Mouse (Mus musculus) ES-E14 (cell line): ENCODE measurements around the gene Rab1a. TPM values are rescaled to one million over a fixed set of nuclear protein-coding genes. Genes with fewer than 3 reads are reported as not detected.

Experiments
- DNase-seq: peaks from one replicate; pipeline ENCODE4 v3.0.0-alpha.2; 2013; ENCODE audit warnings: low read depth, low spot score
- H3K27ac ChIP-seq: 2 replicates; pipeline ENCODE4 v1.5.1; 2012; ENCODE audit warnings: low read depth, mild to moderate bottlenecking, low read length, moderate library complexity, mixed read lengths; ENCODE audit not compliant: poor library complexity, insufficient read depth, severe bottlenecking
- H3K36me3 ChIP-seq: 2 replicates; pipeline ENCODE4 v1.6.1; 2012; ENCODE audit warnings: mild to moderate bottlenecking, low read length, moderate library complexity, mixed read lengths; ENCODE audit not compliant: control insufficient read depth, poor library complexity, insufficient read depth, severe bottlenecking
- H3K4me1 ChIP-seq, 2 experiments: fragments of 150-350 bp in 1 of 2; sonication (generic) in 1 of 2; 2 replicates each; pipeline ENCODE4 v1.6.1; 2012; ENCODE audit warnings: low read length in 2 of 2, mild to moderate bottlenecking in 1 of 2, mixed read lengths in 1 of 2; ENCODE audit not compliant: control insufficient read depth in 2 of 2, insufficient read depth in 2 of 2, poor library complexity in 1 of 2
- H3K4me3 ChIP-seq, 2 experiments: fragments of 150-350 bp in 1 of 2; sonication (generic) in 1 of 2; 2 replicates each; pipeline ENCODE4 v1.5.1; 2012; ENCODE audit warnings: low read length in 2 of 2, low read depth in 1 of 2, mild to moderate bottlenecking in 1 of 2, mixed read lengths in 1 of 2; ENCODE audit not compliant: insufficient read depth in 1 of 2, poor library complexity in 1 of 2, severe bottlenecking in 1 of 2
- H3K9ac ChIP-seq: 2 replicates; pipeline ENCODE4 v1.6.1; 2012; ENCODE audit warnings: low read depth, mild to moderate bottlenecking, low read length, mixed read lengths; ENCODE audit not compliant: poor library complexity, insufficient read depth, severe bottlenecking
- H3K9me3 ChIP-seq: fragments of 150-350 bp; sonication (generic); 2 replicates; pipeline ENCODE4 v1.6.1; 2012; ENCODE audit warnings: low read depth, mild to moderate bottlenecking, low read length; ENCODE audit not compliant: control insufficient read depth, insufficient read depth
- CHD2 ChIP-seq: IDR thresholded peaks from 2 replicates; pipeline ENCODE4 v1.6.1; 2014; ENCODE audit warnings: mild to moderate bottlenecking, low read depth, low read length, inconsistent platforms
- HCFC1 ChIP-seq: IDR thresholded peaks from 2 replicates; pipeline ENCODE4 v1.6.1; 2012; ENCODE audit warnings: low read length, inconsistent platforms, borderline replicate concordance; ENCODE audit not compliant: insufficient read depth
- MAFK ChIP-seq: IDR thresholded peaks from 2 replicates; pipeline ENCODE4 v1.6.1; 2014; ENCODE audit warnings: mild to moderate bottlenecking, low read depth, low read length, inconsistent platforms; ENCODE audit not compliant: insufficient read depth
- ZC3H11A ChIP-seq: IDR thresholded peaks from 2 replicates; pipeline ENCODE4 v1.6.1; 2012; ENCODE audit warnings: low read depth, mild to moderate bottlenecking, inconsistent platforms, low read length, borderline replicate concordance
- ZNF384 ChIP-seq: IDR thresholded peaks from 2 replicates; pipeline ENCODE4 v1.6.1; 2012; ENCODE audit warnings: low read depth, low read length, inconsistent platforms
- in situ Hi-C, 2 experiments: fragments of 600-800 bp; cut with MboI; formaldehyde crosslinking; loops; one replicate each; pipeline ENCODE4 v1.15.1; 2025; ENCODE audit warnings: low sequenced_read_pairs in 2 of 2, inconsistent platforms in 1 of 2; ENCODE audit not compliant: unreplicated experiment in 2 of 2
- total RNA-seq: library from RNA; depleted of rRNA; stranded (reverse); fragments of 300-350 nt; gene quantifications from 2 replicates; pipeline ENCODE4 v1.2.3, GENCODE M21; 2012

Rab1a gene
- total RNA-seq, 1 experiment = 122 TPM

DNA sequence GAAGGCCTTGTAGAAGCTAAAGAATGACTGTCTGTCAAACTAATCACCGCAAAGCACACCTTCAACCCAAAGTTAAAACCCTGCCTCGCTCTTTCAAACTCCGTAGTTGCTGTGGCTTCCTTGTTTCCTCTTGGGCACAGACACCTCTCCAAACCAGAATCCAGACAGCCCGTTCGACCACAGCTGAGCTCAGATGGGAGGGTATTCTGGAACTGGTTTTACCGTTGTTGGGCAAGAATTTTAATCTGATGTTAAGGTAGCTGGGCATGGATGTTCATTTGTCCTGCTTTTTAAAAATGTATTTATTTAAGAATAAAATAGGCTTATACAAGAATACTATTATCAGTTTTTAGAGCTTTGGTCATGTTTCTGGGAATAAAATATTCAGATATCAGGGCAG lies 14.0 kb upstream of the Rab1a start:
- no peak overlapping the region for H3K9ac ChIP-seq
- H3K9me3 ChIP-seq = no peaks in the 10 kb centered on the region
- H3K4me1 ChIP-seq = peaks cover 3 to 4% of the 10 kb centered on the region in 2 experiments; a peak in 2 of 4 replicates
- in situ Hi-C loops = no loop called here
- no peak for TF ChIP-seq MAFK
- no peak for TF ChIP-seq CHD2
- no peak for TF ChIP-seq ZC3H11A
- TF ChIP-seq ZNF384 = no peak
- no peak for TF ChIP-seq HCFC1
- no peak for DNase-seq
- no peaks in the 10 kb centered on the region for H3K36me3 ChIP-seq
- H3K27ac ChIP-seq = no peak overlapping the region
- no peak overlapping the region for H3K4me3 ChIP-seq

DNA sequence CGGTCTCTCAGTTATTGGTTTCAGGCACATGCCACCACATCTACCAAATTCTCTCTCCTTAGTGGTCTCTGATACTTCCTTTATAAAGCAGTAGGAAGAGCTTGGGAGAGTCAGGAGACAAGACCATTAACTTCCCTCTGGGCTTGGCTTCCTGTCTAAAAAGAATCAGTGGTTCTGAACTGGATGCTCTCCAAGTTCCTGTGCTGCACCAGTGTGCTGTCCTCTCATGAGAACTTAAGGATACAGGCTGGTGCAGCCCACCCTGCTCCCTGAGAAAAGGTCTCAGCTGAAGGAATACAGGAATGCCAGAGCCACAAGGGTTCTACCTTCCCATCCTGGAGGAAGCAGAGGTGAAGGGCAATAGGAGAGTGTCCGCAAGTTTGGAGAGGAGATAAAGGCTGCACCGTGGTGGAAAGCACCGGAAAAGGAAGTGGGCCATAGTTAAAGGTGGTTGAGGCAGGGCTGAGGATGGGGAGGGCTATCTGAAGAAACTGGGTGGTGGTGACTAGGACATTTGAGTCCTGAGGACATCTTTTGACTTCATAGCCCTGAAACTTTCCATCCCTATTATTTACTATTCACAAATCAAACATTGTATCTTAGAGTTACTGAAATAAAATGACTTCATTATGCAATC lies 8.0 kb upstream of the Rab1a start:
- DNase-seq = no peak
- TF ChIP-seq HCFC1 = no peak
- no peak for TF ChIP-seq MAFK
- TF ChIP-seq ZNF384 = no peak
- no peak for TF ChIP-seq ZC3H11A
- in situ Hi-C loops = no loop called here
- Histone ChIP-seq H3K9me3 (no peaks in the 10 kb centered on the region), H3K9ac (no peak overlapping the region), H3K36me3 (no peaks in the 10 kb centered on the region), H3K27ac (no peak overlapping the region), H3K4me3 (no peak overlapping the region), H3K4me1 (peaks cover 4 to 12% of the 10 kb centered on the region in 2 experiments; a peak in 2 of 4 replicates)

- peaks cover 11 to 12% of the 10 kb centered on the region in 2 experiments for H3K4me1 ChIP-seq
- H3K36me3 ChIP-seq = no peaks in the 10 kb centered on the region
- TF ChIP-seq ZNF384 (no peak), ZC3H11A (no peak), HCFC1 (no peak; the same call in 1 of the 2 replicates), MAFK (no peak), CHD2 (no peak)
- DNase-seq = no peak
- in situ Hi-C loops = no loop called here
- no peaks in the 10 kb centered on the region for H3K9me3 ChIP-seq
- peak overlapping the region; percentile 96 to 99 for H3K4me3 ChIP-seq
- H3K9ac ChIP-seq = peak overlapping the region; percentile 97
- H3K27ac ChIP-seq = peak overlapping the region; percentile 90
These were observed 449 bp downstream of the Rab1a start for GRCm38 (mm10) chr11:20201661-20202101.

DNA sequence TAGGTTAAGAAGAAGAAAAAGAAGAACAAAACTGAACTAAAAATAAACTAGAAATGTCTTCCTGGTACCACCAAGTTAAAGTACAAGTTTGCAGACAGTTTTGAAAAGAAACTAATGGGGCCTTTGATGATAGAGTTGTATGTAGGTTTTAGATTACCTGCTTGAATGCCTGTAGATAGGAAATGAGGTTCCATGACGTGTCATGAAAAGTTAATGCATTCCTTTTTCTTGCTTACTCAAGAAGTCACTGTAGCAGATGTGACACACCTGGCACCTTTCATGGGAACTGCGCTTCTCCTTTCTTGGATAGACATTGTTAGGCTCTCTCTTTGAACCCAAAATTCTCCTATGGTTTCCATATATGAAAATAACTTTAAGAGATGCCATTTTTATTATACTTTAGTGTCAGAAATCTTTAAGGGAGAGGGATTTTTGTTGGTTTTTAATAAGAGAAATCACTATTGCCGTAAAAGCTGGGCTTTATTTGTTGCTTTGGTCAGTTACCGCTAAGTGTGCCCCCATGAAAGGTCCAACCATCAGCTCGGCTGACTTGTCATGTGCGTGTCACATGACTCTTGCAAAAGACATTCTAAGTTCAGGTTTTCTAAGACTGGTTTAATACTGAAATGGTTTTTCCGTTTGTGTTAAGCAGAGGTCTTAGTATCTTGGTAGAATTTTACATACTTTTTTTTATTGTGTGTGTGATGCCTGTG lies 1.2 kb downstream of the Rab1a start:
- Histone ChIP-seq H3K36me3 (no peaks in the 10 kb centered on the region), H3K9me3 (no peaks in the 10 kb centered on the region), H3K4me1 (peaks cover 7 to 14% of the 10 kb centered on the region in 2 experiments), H3K9ac (peak overlapping the region; percentile 97; the same call in 1 of the 2 replicates), H3K27ac (no peak overlapping the region; the same call in 1 of the 2 replicates), H3K4me3 (peak overlapping the region; percentile 96 to 99)
- DNase-seq = no peak
- in situ Hi-C loops = no loop called here
- no peak for TF ChIP-seq MAFK
- no peak for TF ChIP-seq ZC3H11A
- TF ChIP-seq HCFC1 = no peak
- no peak for TF ChIP-seq ZNF384
- no peak for TF ChIP-seq CHD2
